Mouse (Mus musculus) kidney, adult 9 months (tissue): Measurements from ENCODE around the gene Nlrp10.
A peak's percentile ranks its signal among the peaks of the same experiment; 100 is the strongest.

ENCODE experiments used
- DNase-seq: peaks from one replicate; pipeline ENCODE4 v3.0.0; 2022

Nlrp10 gene

GRCm38 (mm10) chr7:108929726-108930393, at the start of gene Nlrp10:
Nlrp10 (minus strand) TSS chr7:108930178.
- no peak for DNase-seq

DNA sequence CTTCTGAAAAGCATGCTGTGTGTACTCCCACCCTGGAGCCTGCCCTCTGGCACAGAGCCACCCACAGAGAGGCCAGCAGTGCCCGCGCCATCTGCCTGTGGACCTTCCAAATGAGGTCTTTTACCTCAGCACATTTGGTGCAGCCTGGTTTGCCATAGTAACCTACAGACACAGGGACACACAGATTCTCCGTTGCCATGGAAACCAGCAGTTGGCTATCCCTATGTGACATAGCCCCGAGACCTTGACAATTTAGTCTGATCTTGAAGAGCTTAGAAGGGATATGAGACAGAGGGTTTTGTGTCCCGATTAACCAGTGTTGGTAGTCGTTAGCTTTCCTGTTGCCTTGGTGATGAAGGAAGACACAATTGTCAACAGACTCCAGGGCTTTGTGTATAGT, 42.3 kb upstream of the Nlrp10 start:
- DNase-seq, result no peak

GRCm38 (mm10) chr7:108968201-108968600, 38.2 kb upstream of the Nlrp10 start:
- DNase-seq, result no peak

DNA sequence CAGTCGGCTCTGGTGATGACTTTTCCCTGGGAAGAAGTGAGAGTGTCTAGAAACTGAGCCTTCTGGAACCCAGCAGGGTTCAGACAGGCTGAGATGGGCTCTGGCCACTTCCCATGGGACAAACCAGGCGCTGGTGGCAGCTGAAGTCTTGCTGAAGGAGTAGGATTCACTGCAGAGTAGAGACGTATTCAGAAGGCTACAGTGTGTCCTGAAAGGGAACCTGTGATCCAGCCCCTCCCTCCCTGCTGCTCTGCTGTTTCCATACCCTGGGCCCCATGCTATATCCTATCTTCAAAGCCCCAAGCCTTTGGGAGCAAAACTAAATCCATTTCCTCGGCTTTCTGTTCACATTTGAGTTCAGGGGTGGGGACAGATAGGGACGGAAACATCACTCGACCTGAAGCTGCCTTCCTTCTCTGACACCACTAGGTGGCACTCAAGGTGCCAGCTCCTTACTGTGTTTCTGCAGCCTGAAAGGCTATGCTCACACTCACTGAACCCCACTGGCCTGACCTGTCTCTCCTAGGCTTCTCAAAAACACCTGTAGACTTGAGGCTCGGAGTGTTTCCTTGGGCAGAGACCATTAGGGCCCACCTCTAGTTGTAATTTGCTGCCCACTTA, 36.9 kb upstream of the Nlrp10 start:
- peak; percentile 61 for DNase-seq

GRCm38 (mm10) chr7:108965968-108966367, 36.0 kb upstream of the Nlrp10 start:
- no peak for DNase-seq

GRCm38 (mm10) chr7:108957734-108958133, 27.8 kb upstream of the Nlrp10 start:
- no peak for DNase-seq

DNA sequence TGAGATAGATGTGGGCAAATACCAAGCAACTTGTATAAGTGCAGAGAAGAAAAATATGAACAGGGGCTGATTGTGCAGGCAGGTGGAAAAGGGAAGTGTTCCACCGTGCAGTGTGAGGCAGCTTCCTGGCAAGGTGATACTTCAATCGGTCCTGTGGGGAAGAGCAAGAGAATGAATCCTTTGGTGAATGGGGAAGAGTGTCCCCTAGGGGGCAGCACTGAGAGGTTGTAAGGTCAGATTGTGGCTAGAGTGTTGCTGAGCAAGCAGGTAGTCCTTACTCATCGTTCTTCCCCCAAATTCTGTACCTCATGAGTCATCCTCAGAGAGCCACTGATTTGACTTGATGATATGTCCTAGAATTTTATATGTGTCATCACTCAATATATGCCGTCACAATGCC, 24.2 kb upstream of the Nlrp10 start:
- peak; percentile 20 for DNase-seq

DNA sequence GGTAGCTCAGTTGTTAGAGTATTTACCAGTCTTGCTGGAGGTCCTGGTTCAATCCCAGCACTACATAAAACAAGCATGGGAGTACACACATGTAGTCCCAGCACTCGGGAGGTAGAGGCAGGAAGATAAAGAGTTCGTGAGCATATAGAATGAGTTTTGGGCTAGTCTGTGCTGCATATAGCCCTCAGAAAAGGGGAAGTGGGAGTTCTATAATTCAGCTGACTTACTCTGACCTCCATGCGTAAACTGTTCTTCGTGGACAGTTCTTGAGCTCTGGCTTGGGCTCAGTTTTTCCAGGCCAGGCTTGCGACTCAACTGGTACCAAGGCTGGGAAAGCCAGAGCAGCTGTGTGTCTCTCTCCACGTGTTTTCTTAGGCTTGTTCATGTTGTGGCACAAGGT, 22.8 kb upstream of the Nlrp10 start:
- DNase-seq, result no peak

GRCm38 (mm10) chr7:108950762-108951331, 20.9 kb upstream of the Nlrp10 start:
- DNase-seq, result no peak

DNA sequence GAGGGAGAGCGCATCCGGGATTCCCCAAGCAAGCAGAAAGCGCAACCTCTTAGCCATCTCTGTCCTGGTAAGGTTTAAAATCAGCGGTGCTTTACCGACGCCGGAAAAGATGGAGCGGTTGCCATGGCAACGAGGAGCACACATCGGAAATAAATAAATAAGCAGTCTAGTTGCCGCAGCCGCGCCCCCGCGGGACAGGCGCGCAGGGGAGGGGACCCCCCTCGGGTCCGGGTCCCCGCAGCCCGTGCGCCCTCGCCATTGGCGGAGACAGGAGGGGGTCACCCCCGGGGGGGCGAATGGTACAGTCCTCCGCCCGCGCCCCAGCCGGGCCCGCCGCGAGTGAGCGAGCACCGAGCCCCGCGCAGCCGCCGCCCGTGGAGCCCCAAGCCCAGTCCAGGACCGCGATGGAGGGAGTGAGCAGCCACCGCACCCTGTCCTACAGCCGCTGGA, 20.4 kb upstream of the Nlrp10 start, which contains the start of gene Tub:
TSS of gene Tub (plus strand) at position 27 of the 450 bp plus-strand sequence.
- DNase-seq, result peak; percentile 17

DNA sequence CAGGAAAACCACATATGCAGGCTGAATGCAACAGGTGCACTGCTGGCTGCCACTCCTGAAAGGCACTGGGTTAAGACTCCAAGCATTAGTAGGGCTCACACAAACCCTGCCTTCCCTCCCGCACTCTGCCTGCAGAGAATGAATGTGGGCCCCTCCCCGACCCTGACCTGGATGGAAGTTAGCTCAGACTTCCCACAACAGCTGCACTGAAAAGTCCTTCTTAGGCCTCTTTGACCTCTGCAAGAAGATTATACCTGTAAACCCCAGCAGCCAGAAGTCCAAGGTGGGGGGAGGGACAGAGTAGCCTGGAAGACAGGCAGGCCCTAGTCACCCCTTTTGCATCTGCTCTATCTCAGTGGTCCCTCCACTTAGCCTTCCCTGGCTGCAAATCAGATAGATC, 19.3 kb upstream of the Nlrp10 start:
- DNase-seq, result no peak

DNA sequence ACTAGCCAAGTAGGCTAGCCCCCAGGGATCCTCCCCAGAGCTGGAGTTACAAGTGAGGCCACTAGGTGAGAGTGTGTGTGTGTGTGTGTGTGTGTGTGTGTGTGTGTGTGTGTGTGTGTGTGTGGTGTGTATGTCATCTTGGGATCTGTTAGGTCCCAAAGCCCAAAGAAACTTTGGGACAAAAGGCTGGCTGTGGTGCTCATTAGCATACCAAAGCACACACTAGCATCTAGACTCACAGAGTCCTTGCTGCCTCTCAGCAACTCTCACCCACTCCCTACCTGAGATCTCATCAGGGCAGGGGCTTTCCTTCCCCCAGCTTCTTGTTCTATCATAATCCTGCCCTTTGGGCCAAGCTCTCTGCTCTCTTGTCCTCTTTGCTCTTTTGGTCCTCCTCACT, 18.6 kb upstream of the Nlrp10 start:
- no peak for DNase-seq

- peak; percentile 56 for DNase-seq
Measured at GRCm38 (mm10) chr7:108944002-108944401, 14.0 kb upstream of the Nlrp10 start.

GRCm38 (mm10) chr7:108941466-108941865, 11.5 kb upstream of the Nlrp10 start:
- no peak for DNase-seq

DNA sequence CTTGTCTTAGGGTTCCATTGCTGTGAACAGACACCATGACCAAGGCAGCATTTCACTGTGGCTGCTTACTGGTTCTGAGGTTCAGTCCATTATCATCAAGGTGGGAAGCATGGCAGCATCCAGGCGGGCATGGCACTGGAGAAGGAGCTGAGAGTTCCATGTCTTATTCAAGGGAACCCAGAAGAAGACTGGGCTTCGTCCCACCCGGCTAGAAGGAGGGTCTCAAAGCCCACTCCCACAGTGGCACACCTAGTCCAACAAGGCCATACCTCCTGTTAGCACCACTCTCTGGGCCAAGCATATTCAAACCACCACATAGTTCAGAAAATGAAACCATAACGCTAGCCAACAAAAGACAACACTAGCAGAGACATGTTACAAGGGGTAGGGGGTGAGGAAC, 6.6 kb upstream of the Nlrp10 start:
- DNase-seq, result no peak

GRCm38 (mm10) chr7:108935411-108935810, 5.4 kb upstream of the Nlrp10 start:
- no peak for DNase-seq

- DNase-seq, result peak; percentile 26
Measured at GRCm38 (mm10) chr7:108934836-108935235, 4.9 kb upstream of the Nlrp10 start.

GRCm38 (mm10) chr7:108933794-108934731, 4.1 kb upstream of the Nlrp10 start, which contains the start of gene Eif3f:
Eif3f (plus strand) TSS chr7:108934417.
- peak; percentile 99 for DNase-seq

DNA sequence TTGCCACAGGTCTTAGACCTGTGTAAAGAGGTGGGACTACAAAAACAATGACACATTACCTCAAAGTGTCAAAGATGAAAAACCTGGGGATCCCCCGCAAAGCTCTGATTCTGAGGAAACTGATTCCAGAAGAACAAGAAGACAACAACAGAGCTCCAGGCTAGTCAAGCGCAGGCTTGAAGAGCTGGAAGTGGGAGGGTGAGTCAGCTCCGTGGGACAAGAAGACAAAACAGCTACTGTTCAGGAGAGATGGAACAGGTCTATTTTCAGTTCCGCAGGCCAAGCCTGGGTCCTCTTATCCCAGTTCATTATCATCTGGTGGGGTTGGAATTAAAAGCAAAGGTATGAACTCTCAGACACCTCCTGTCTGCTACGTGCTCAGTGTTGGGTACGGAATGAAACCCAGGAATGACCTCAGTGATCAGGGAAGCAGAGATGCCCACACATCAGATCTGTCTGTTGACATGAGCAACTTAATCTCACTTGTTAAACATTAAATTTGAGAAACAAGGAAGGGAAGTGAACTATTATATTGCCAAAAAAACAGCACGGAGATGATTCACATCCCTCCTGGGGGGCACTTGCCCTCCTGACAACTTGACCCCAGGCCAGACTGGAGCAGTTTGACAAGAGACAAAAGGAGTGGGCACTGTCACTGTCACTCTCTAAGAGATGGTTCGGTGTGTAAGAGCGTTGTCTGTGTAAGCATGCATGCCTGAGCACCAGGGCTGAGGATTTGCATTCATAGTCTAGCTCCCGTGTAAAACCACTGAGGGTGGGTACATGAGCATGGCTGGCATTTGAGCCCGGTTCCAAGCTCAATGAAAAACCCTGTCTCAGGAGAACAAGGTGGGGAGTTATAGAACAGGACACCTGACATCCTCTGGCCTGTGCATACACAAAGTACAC, 1.4 kb downstream of the Nlrp10 start:
- DNase-seq, result no peak

DNA sequence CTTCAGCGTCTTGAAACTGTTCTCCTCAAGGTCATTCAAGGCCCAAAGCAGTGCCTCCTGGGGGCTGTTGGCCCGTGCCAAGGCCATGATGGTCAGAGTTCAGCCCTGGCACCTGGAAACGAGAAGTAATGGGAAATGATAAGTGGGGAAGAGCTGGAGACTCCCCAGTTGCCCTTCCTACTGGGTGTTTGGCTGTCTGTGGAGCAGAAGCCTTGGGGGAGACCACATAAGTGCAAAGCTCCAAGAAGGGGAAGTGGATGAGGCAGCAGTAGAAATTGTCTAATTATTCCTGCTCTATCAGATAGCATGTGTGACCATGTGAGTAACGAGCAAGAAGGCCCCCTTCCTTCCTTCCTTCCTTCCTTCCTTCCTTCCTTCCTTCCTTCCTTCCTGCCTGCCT, 2.9 kb downstream of the Nlrp10 start:
- DNase-seq, result no peak

DNA sequence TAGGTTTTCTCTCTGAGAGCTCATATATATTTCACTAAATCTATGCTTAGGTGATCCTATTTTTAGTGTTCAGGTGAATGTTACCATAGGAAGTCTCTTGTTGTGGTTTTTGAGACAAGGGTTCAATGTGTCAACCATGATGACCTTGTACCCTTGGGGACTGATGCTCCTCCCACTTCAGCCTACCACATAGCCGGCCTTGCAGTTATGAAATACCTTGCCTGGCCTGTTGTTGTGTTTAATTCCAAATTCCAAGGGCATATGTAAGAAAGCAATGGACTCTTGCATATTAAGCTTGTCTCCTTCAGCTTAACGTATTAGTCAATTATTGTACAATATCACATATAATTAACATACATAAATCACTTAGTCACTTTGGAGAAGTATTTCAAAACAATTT, 26.0 kb downstream of the Nlrp10 start:
- no peak for DNase-seq

DNA sequence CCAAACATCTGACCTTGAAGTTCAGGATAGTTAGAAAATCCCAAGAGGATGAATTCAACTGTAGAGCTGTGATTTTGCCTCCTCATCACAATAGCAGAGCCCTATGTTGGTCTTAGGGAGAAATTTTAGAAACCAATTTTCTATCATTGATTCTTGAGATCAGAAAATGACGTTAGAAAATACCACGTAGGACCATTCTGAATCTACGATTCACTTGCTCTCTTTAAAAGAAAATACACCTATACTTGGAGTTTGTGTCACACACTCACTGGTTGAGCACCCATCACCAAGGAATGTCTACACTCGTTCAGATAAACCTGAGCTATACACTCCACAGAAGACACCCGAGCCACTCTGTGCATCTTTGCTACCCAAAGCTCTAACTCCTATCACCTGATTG, 35.7 kb downstream of the Nlrp10 start, which contains the start of gene Olfr519:
TSS of gene Olfr519 (minus strand) at position 101 of the 400 bp plus-strand sequence.
- DNase-seq, result no peak
